Mouse (Mus musculus): ENCODE measurements around the gene Casp14. TPM values are rescaled to one million over a fixed set of nuclear protein-coding genes. Genes with fewer than 3 reads are reported as not detected.
"Not testable (repeated sequence)": the region's sequence is repeated elsewhere in the genome, so short reads cannot be mapped to it uniquely, and the experiment has no call there.

Gene Casp14
- polyA plus RNA-seq, 1 experiment from 2014 or later, result not detected

- 38% methylated on average over 3 of the region's 3 CpGs for WGBS
- no peak overlapping the region for H3K4me2 ChIP-seq
- no peaks in the 10 kb centered on the region for H3K36me3 ChIP-seq
- H3K4me3 ChIP-seq, result no peak overlapping the region
- no peak for ATAC-seq (ENCODE audit: extremely low read depth, insufficient number of reproducible peaks, low FRiP score, low TSS enrichment)
- H3K9me3 ChIP-seq, result no peaks in the 10 kb centered on the region
- H3K27me3 ChIP-seq (replicated peaks), result no peaks in the 10 kb centered on the region
- H3K9ac ChIP-seq, result no peak overlapping the region
- no peak overlapping the region for H3K27ac ChIP-seq (replicated peaks)
- H3K4me1 ChIP-seq, result no peaks in the 10 kb centered on the region
Observed at GRCm38 (mm10) chr10:78727035-78727434, 8.9 kb upstream of the Casp14 start.

GRCm38 (mm10) chr10:78723416-78723815 lies 5.3 kb upstream of the Casp14 start:
- no peaks in the 10 kb centered on the region for H3K36me3 ChIP-seq
- WGBS, result 31% methylated on average over 2 of the region's 2 CpGs
- H3K4me1 ChIP-seq, result no peaks in the 10 kb centered on the region
- H3K9me3 ChIP-seq, result no peaks in the 10 kb centered on the region
- no peaks in the 10 kb centered on the region for H3K27me3 ChIP-seq (replicated peaks)
- no peak overlapping the region for H3K4me2 ChIP-seq
- no peak overlapping the region for H3K4me3 ChIP-seq
- no peak overlapping the region for H3K27ac ChIP-seq (replicated peaks)
- no peak overlapping the region for H3K9ac ChIP-seq
- no peak for ATAC-seq (ENCODE audit: extremely low read depth, insufficient number of reproducible peaks, low FRiP score, low TSS enrichment)

- no peaks in the 10 kb centered on the region for H3K9me3 ChIP-seq
- 63% methylated on average over 2 of the region's 2 CpGs for WGBS
- H3K9ac ChIP-seq, result no peak overlapping the region
- no peaks in the 10 kb centered on the region for H3K36me3 ChIP-seq
- no peak overlapping the region for H3K4me2 ChIP-seq
- H3K27me3 ChIP-seq (replicated peaks), result no peaks in the 10 kb centered on the region
- no peak overlapping the region for H3K27ac ChIP-seq (replicated peaks)
- no peak for ATAC-seq (ENCODE audit: extremely low read depth, insufficient number of reproducible peaks, low FRiP score, low TSS enrichment)
- no peaks in the 10 kb centered on the region for H3K4me1 ChIP-seq
- H3K4me3 ChIP-seq, result no peak overlapping the region
Observed at GRCm38 (mm10) chr10:78722654-78723053, 4.6 kb upstream of the Casp14 start.

GRCm38 (mm10) chr10:78722036-78722435 lies 3.9 kb upstream of the Casp14 start:
- 63% methylated on average over 5 of the region's 5 CpGs for WGBS

GRCm38 (mm10) chr10:78716231-78716630 lies 1.9 kb downstream of the Casp14 start:
- ATAC-seq (ENCODE audit: extremely low read depth, insufficient number of reproducible peaks, low FRiP score, low TSS enrichment), result no peak
- Histone ChIP-seq H3K4me1 (no peaks in the 10 kb centered on the region), H3K9ac (no peak overlapping the region), H3K36me3 (no peaks in the 10 kb centered on the region), H3K9me3 (no peaks in the 10 kb centered on the region), H3K4me2 (no peak overlapping the region), H3K27me3 (replicated peaks) (no peaks in the 10 kb centered on the region), H3K27ac (replicated peaks) (no peak overlapping the region), H3K4me3 (no peak overlapping the region)

More at GRCm38 (mm10) chr10:78722036-78722435, 3.9 kb upstream of the Casp14 start:
- Histone ChIP-seq H3K9ac (no peak overlapping the region), H3K27me3 (replicated peaks) (no peaks in the 10 kb centered on the region), H3K4me1 (no peaks in the 10 kb centered on the region), H3K36me3 (no peaks in the 10 kb centered on the region), H3K4me3 (no peak overlapping the region), H3K9me3 (no peaks in the 10 kb centered on the region), H3K4me2 (no peak overlapping the region), H3K27ac (replicated peaks) (no peak overlapping the region)
- ATAC-seq (ENCODE audit: extremely low read depth, insufficient number of reproducible peaks, low FRiP score, low TSS enrichment), result no peak

GRCm38 (mm10) chr10:78715156-78715555 lies 2.9 kb downstream of the Casp14 start:
- Histone ChIP-seq H3K9me3 (no peaks in the 10 kb centered on the region), H3K36me3 (no peaks in the 10 kb centered on the region), H3K27me3 (replicated peaks) (no peaks in the 10 kb centered on the region), H3K4me2 (no peak overlapping the region), H3K4me3 (no peak overlapping the region), H3K27ac (replicated peaks) (no peak overlapping the region), H3K9ac (no peak overlapping the region), H3K4me1 (no peaks in the 10 kb centered on the region)
- ATAC-seq (ENCODE audit: extremely low read depth, insufficient number of reproducible peaks, low FRiP score, low TSS enrichment), result no peak
- 82% methylated on average over 7 of the region's 7 CpGs for WGBS

GRCm38 (mm10) chr10:78714129-78714528 lies 4.0 kb downstream of the Casp14 start:
- no peaks in the 10 kb centered on the region for H3K4me1 ChIP-seq
- no peak overlapping the region for H3K4me3 ChIP-seq
- no peaks in the 10 kb centered on the region for H3K36me3 ChIP-seq
- no peaks in the 10 kb centered on the region for H3K27me3 ChIP-seq (replicated peaks)
- no peaks in the 10 kb centered on the region for H3K9me3 ChIP-seq
- H3K9ac ChIP-seq, result no peak overlapping the region
- no peak overlapping the region for H3K4me2 ChIP-seq
- no peak for ATAC-seq (ENCODE audit: extremely low read depth, insufficient number of reproducible peaks, low FRiP score, low TSS enrichment)
- H3K27ac ChIP-seq (replicated peaks), result no peak overlapping the region
- 70% methylated on average over 6 of the region's 6 CpGs for whole genome bisulfite sequencing

GRCm38 (mm10) chr10:78710706-78711105 lies 7.4 kb downstream of the Casp14 start:
- no peaks in the 10 kb centered on the region for H3K4me1 ChIP-seq
- H3K36me3 ChIP-seq, result no peaks in the 10 kb centered on the region
- H3K27me3 ChIP-seq (replicated peaks), result no peaks in the 10 kb centered on the region
- H3K4me3 ChIP-seq, result no peak overlapping the region
- no peak overlapping the region for H3K9ac ChIP-seq
- ATAC-seq (ENCODE audit: extremely low read depth, insufficient number of reproducible peaks, low FRiP score, low TSS enrichment), result no peak
- H3K9me3 ChIP-seq, result no peaks in the 10 kb centered on the region
- no peak overlapping the region for H3K27ac ChIP-seq (replicated peaks)
- no peak overlapping the region for H3K4me2 ChIP-seq

- no peak for ATAC-seq (ENCODE audit: extremely low read depth, insufficient number of reproducible peaks, low FRiP score, low TSS enrichment)
- no peaks in the 10 kb centered on the region for H3K9me3 ChIP-seq
- H3K27me3 ChIP-seq (replicated peaks), result no peaks in the 10 kb centered on the region
- H3K27ac ChIP-seq (replicated peaks), result no peak overlapping the region
- H3K36me3 ChIP-seq, result no peaks in the 10 kb centered on the region
- no peak overlapping the region for H3K9ac ChIP-seq
- no peak overlapping the region for H3K4me2 ChIP-seq
- H3K4me1 ChIP-seq, result no peaks in the 10 kb centered on the region
- no peak overlapping the region for H3K4me3 ChIP-seq
- WGBS, result 56% methylated on average over 3 of the region's 3 CpGs
Observed at GRCm38 (mm10) chr10:78700881-78701280, 17.2 kb downstream of the Casp14 start.

- WGBS, result 77% methylated on average over 6 of the region's 6 CpGs
- no peak overlapping the region for H3K9ac ChIP-seq
- no peak overlapping the region for H3K4me3 ChIP-seq
- no peaks in the 10 kb centered on the region for H3K9me3 ChIP-seq
- no peak overlapping the region for H3K4me2 ChIP-seq
- no peak overlapping the region for H3K27ac ChIP-seq (replicated peaks)
- ATAC-seq (ENCODE audit: extremely low read depth, insufficient number of reproducible peaks, low FRiP score, low TSS enrichment), result no peak
- no peaks in the 10 kb centered on the region for H3K27me3 ChIP-seq (replicated peaks)
- H3K4me1 ChIP-seq, result no peaks in the 10 kb centered on the region
- no peaks in the 10 kb centered on the region for H3K36me3 ChIP-seq
Observed at GRCm38 (mm10) chr10:78689973-78690372, 28.1 kb downstream of the Casp14 start.

- 73% methylated on average over 4 of the region's 4 CpGs for WGBS
- no peak for ATAC-seq (ENCODE audit: extremely low read depth, insufficient number of reproducible peaks, low FRiP score, low TSS enrichment)
- no peak overlapping the region for H3K4me3 ChIP-seq
Observed at GRCm38 (mm10) chr10:78686995-78687577, 31.0 kb downstream of the Casp14 start.

GRCm38 (mm10) chr10:78670121-78670520 lies 48.0 kb downstream of the Casp14 start:
- H3K4me2 ChIP-seq; H3K36me3 ChIP-seq; H3K4me3 ChIP-seq; ATAC-seq (ENCODE audit: extremely low read depth, insufficient number of reproducible peaks, low FRiP score, low TSS enrichment); H3K27me3 ChIP-seq (replicated peaks); H3K9ac ChIP-seq; H3K4me1 ChIP-seq; H3K27ac ChIP-seq (replicated peaks); H3K9me3 ChIP-seq: not testable (repeated sequence)
- WGBS, result 10% methylated on average over 1 of the region's 1 CpGs

More at GRCm38 (mm10) chr10:78686995-78687577, 31.0 kb downstream of the Casp14 start:
- Histone ChIP-seq H3K27me3 (replicated peaks) (no peaks in the 10 kb centered on the region), H3K36me3 (no peaks in the 10 kb centered on the region), H3K4me1 (no peaks in the 10 kb centered on the region), H3K4me2 (no peak overlapping the region), H3K27ac (replicated peaks) (no peak overlapping the region), H3K9me3 (no peaks in the 10 kb centered on the region), H3K9ac (no peak overlapping the region)
